Mouse (Mus musculus): Measurements from ENCODE around the gene Plppr3. TPM values are rescaled to one million over a fixed set of nuclear protein-coding genes. Genes with fewer than 3 reads are reported as not detected.

Plppr3 gene
- polyA plus RNA-seq, 1 experiment: 32.4 TPM

DNA sequence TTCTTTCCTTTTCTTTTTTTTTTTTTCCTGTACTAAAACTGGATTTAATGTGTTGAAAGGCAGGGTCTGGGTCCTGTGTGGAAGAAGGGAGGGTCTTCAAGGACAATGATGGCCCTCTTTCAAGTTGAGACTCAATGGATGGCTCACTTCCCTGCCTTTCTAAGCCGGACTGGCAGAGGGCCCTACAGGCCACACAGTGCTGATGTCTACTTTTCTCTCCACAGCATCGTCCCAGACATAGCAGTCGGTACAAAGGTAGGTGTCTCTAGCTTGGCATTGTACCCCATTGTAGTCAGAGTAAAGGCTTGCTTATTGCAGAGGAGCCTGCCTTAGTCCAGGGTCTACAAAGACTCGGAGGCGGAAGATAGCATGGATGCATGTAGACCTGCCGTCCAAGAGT is 18.2 kb downstream of the Plppr3 start:
- 7% methylated on average over 6 of the region's 6 CpGs for WGBS
- Histone ChIP-seq H3K4me1 (ENCODE audit: control insufficient read depth, insufficient read depth, low read length) (peaks cover 12% of the 10 kb centered on the region), H3K4me3 (replicated peaks; ENCODE audit: control insufficient read depth, low read depth, low read length) (peak overlapping the region; percentile 56), H3K27ac (ENCODE audit: control insufficient read depth, insufficient read depth, low read depth, low read length, poor library complexity) (peak overlapping the region; percentile 20; the same call in 1 of the 2 replicates)
- TF ChIP-seq CTCF (IDR thresholded peaks at IDR 0.05; ENCODE audit: control insufficient read depth, insufficient read depth, low read length) (no peak), POLR2A (IDR thresholded peaks at IDR 0.05; ENCODE audit: borderline replicate concordance, control insufficient read depth, low read depth, low read length) (no peak)

DNA sequence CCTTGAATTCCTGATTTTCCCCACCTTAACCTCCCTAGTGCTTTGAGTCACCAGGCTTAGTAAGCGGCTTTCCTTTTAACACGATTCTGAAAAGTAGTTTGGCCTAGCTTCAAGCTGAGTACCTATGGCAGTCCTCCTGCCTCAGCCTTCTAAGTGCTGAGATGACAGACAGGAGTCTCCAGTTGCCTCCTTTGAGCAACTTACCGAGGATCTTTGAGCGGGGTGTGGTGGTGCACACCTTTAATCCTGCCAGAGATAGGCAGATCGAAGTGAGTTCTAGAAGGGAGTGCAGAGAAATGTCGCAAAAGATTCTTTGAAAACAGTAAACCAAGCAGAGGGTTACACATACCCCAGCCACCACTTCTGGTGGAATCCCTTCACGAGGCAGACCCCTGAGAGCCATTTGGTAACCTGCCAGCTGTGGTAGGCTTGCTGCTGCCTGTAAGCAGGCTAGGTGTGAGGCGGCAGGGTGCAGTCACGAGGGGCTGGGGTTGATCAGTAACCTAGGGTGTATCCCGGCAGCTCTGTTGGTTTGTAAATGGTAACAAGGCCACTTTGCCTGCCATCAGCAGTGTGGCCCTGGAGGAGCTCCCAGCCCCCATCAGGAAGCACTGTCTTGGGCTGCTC is 18.8 kb downstream of the Plppr3 start:
- H3K4me1 ChIP-seq (ENCODE audit: control insufficient read depth, insufficient read depth, low read length): peaks cover 12% of the 10 kb centered on the region
- TF ChIP-seq CTCF (IDR thresholded peaks at IDR 0.05; ENCODE audit: control insufficient read depth, insufficient read depth, low read length): no peak
- TF ChIP-seq POLR2A (IDR thresholded peaks at IDR 0.05; ENCODE audit: borderline replicate concordance, control insufficient read depth, low read depth, low read length): no peak

DNA sequence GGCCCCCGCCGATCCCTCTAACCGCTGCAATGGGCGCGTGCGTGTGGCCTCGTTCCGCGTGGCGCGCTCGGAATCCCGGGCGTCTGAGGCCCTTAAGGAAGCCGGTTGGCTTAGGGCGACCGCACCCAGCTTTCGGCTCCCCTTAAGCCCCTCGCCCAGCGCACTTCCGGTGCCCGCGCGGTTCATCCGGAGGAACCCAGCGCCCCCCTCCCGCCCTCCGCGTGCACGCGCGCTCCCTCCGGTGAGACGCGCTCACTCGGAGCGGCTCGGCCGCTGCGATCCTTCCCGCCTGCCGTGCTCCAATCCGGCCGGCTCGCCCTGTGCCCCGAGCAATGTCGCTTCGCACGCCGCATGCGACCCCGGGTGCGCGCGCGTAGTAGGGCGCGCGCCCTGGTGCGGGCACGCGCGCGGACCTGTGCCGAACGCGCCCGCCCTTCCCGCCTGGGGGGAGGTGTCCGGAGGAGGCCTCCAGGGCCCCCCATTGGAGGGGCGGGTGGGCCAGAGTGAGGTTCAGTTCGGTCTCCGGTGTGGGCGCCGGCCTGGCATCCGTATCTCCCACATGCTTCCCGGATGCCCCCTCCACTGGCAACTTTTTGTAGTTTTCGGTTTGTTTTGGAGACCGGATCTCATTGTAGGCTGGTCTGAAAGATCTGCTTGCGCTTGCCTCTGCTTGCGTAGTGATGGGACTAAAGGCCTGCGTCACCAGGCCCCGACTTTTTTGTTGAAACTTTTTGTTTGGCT is 19.5 kb downstream of the Plppr3 start:
- Histone ChIP-seq H3K4me1 (ENCODE audit: control insufficient read depth, insufficient read depth, low read length) (peaks cover 15% of the 10 kb centered on the region), H3K27ac (ENCODE audit: control insufficient read depth, insufficient read depth, low read depth, low read length, poor library complexity) (peak overlapping the region; percentile 98), H3K4me3 (replicated peaks; ENCODE audit: control insufficient read depth, low read depth, low read length) (peak overlapping the region; percentile 95)
- TF ChIP-seq CTCF (IDR thresholded peaks at IDR 0.05; ENCODE audit: control insufficient read depth, insufficient read depth, low read length) (no peak), POLR2A (IDR thresholded peaks at IDR 0.05; ENCODE audit: borderline replicate concordance, control insufficient read depth, low read depth, low read length) (no peak)
- WGBS: under 1% methylated on average over 83 of the region's 83 CpGs

More for the DNA sequence above, 18.8 kb downstream of the Plppr3 start:
- WGBS: under 1% methylated on average over 10 of the region's 10 CpGs
- Histone ChIP-seq H3K27ac (ENCODE audit: control insufficient read depth, insufficient read depth, low read depth, low read length, poor library complexity) (peak overlapping the region; percentile 98), H3K4me3 (replicated peaks; ENCODE audit: control insufficient read depth, low read depth, low read length) (peak overlapping the region; percentile 95)

DNA sequence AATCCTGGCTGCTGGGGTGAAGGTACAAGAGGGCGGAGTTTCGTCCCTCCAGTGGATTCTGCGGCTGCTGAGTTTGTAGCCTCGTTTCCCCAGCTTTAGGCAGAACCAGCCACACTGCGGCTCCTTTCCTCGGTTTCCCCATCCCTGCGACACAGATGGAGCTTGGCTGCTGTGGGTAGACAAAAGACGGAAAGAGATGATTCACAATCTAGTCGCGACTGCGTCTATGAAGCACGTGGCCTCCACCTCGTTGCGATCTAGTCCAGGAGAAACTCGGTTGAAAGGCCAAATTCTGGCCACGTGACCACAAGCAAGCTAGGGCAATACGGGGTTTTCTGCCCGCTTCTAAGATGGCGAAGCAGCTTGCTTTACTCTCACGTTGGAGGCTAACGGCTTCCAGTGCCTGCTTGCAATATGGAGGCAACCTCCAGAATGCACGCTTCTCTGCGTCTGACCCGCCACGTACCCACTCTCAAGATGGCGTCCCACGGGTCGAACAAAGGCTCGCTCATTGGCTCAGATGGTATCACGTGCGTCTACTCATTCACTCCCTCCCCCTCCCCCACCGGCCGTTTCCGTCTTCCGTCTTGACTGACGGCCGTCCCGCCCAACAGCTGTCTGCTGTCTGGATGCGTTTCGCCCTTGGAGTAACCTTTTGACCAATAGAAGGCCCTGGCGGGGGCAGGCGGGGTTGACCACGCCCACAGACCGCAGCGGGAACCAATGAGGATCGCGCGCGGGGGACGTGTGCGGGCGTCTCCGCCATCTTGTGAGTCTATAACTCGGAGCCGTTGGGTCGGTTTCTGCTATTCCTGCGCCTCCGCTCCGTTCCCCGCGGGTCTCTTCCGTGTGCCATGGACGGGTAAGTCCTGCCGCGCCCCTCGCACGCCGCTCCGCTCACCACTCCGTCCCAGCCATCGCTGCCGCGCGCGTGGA is 20.3 kb downstream of the Plppr3 start, which contains the start of gene Ptbp1:
Gene Ptbp1, plus strand, starts transcription at position 568 of the 936 bp plus-strand sequence.
- peak within 1 kb of the TSS; percentile 98 for H3K27ac ChIP-seq (ENCODE audit: control insufficient read depth, insufficient read depth, low read depth, low read length, poor library complexity)
- peaks cover 17% of the 10 kb centered on the region for H3K4me1 ChIP-seq (ENCODE audit: control insufficient read depth, insufficient read depth, low read length)
- H3K4me3 ChIP-seq (replicated peaks; ENCODE audit: control insufficient read depth, low read depth, low read length): peak within 1 kb of the TSS; percentile 95
- WGBS: under 1% methylated on average over 75 of the region's 75 CpGs
- TF ChIP-seq CTCF (IDR thresholded peaks at IDR 0.05; ENCODE audit: control insufficient read depth, insufficient read depth, low read length) (no peak), POLR2A (IDR thresholded peaks at IDR 0.05; ENCODE audit: borderline replicate concordance, control insufficient read depth, low read depth, low read length) (peak; percentile 94)

DNA sequence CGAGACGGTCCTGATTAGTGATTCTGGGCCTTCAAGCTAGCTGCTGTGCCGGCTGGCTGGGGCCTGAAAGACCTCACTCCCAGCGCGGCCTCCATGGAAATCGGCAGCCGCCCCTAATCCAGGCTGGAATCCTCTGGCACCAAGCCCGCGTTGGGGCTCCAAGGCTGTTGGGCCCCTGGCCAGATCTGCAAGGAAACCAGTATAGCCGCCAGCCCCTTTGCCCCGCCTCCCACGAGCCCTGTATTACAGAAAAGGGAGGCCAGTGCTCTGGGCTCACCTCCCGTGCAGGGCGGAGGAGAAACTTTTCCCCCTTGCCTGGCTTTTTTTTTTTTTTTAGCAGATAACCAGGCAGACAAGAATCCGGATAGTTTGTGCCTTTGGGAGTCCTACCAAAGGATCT is 21.0 kb downstream of the Plppr3 start:
- 1% methylated on average over 15 of the region's 15 CpGs for WGBS
- H3K27ac ChIP-seq (ENCODE audit: control insufficient read depth, insufficient read depth, low read depth, low read length, poor library complexity): peak overlapping the region; percentile 86
- H3K4me1 ChIP-seq (ENCODE audit: control insufficient read depth, insufficient read depth, low read length): peaks cover 17% of the 10 kb centered on the region

GRCm38 (mm10) chr10:79852827-79853226 is 21.6 kb downstream of the Plppr3 start:
- Histone ChIP-seq H3K4me3 (replicated peaks; ENCODE audit: control insufficient read depth, low read depth, low read length) (no peak overlapping the region), H3K27ac (ENCODE audit: control insufficient read depth, insufficient read depth, low read depth, low read length, poor library complexity) (peak overlapping the region; percentile 86), H3K4me1 (ENCODE audit: control insufficient read depth, insufficient read depth, low read length) (peaks cover 16% of the 10 kb centered on the region)
- TF ChIP-seq POLR2A (IDR thresholded peaks at IDR 0.05; ENCODE audit: borderline replicate concordance, control insufficient read depth, low read depth, low read length) (no peak), CTCF (IDR thresholded peaks at IDR 0.05; ENCODE audit: control insufficient read depth, insufficient read depth, low read length) (no peak)
- WGBS: 39% methylated on average over 8 of the region's 8 CpGs

More for the DNA sequence above, 21.0 kb downstream of the Plppr3 start:
- TF ChIP-seq POLR2A (IDR thresholded peaks at IDR 0.05; ENCODE audit: borderline replicate concordance, control insufficient read depth, low read depth, low read length): no peak
- TF ChIP-seq CTCF (IDR thresholded peaks at IDR 0.05; ENCODE audit: control insufficient read depth, insufficient read depth, low read length): no peak
- peak overlapping the region; percentile 75 for H3K4me3 ChIP-seq (replicated peaks; ENCODE audit: control insufficient read depth, low read depth, low read length)

DNA sequence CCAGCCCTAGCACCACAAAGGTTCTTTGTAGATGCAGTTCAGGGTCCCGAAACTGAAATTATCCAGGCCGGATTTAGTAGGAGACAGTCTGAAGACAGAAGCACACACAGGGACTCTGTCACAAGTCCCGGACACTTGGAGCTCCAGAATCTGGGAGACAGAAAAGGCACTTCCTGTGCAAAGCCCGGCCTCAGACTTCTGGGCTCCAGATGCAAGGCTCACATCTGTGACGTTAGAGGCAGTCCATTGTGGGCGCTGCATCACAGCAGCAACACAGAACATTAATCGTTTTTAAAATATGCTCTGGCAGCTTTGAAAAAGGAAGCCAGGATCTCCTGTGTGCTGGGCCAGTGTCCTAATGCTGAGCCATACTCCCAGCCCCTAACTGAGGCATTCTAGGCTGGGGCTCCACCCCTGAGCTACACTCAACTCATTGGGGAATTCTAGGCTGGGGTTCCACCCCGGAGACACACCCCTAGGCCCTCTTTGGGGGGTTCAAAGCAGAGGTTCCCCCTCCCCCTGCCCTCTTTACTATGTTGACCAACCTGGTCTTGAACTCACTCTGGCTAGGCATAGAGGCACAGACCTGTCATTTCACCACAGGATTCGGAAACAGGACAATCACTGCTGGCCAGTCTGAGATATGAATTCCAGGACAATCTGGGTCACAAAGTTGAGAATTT is 22.2 kb downstream of the Plppr3 start:
- H3K4me1 ChIP-seq (ENCODE audit: control insufficient read depth, insufficient read depth, low read length): peaks cover 14% of the 10 kb centered on the region
- WGBS: 38% methylated on average over 9 of the region's 9 CpGs
- H3K27ac ChIP-seq (ENCODE audit: control insufficient read depth, insufficient read depth, low read depth, low read length, poor library complexity): 0 out of 2 replicates have a peak overlapping the region, but pooled peaks have one; percentile 86
- H3K4me3 ChIP-seq (replicated peaks; ENCODE audit: control insufficient read depth, low read depth, low read length): no peak overlapping the region
- TF ChIP-seq POLR2A (IDR thresholded peaks at IDR 0.05; ENCODE audit: borderline replicate concordance, control insufficient read depth, low read depth, low read length): no peak
- no peak for TF ChIP-seq CTCF (IDR thresholded peaks at IDR 0.05; ENCODE audit: control insufficient read depth, insufficient read depth, low read length)

All from bone marrow, adult 2 months (tissue).